Mouse (Mus musculus): ENCODE measurements around the gene Efcab7. TPM values are rescaled to one million over a fixed set of nuclear protein-coding genes. Genes with fewer than 3 reads are reported as not detected.

The Efcab7 gene
- total RNA-seq (2014; rRNA removed; ENCODE audit: low replicate concordance), result 3.7 TPM in 1 of 2 replicates, not detected in the other
- polyA plus RNA-seq (2015; fragmentation: Nextera tagmentation; extraction: Ambion mirVana), result 5.9 and 6.1 TPM in 2 replicates

DNA sequence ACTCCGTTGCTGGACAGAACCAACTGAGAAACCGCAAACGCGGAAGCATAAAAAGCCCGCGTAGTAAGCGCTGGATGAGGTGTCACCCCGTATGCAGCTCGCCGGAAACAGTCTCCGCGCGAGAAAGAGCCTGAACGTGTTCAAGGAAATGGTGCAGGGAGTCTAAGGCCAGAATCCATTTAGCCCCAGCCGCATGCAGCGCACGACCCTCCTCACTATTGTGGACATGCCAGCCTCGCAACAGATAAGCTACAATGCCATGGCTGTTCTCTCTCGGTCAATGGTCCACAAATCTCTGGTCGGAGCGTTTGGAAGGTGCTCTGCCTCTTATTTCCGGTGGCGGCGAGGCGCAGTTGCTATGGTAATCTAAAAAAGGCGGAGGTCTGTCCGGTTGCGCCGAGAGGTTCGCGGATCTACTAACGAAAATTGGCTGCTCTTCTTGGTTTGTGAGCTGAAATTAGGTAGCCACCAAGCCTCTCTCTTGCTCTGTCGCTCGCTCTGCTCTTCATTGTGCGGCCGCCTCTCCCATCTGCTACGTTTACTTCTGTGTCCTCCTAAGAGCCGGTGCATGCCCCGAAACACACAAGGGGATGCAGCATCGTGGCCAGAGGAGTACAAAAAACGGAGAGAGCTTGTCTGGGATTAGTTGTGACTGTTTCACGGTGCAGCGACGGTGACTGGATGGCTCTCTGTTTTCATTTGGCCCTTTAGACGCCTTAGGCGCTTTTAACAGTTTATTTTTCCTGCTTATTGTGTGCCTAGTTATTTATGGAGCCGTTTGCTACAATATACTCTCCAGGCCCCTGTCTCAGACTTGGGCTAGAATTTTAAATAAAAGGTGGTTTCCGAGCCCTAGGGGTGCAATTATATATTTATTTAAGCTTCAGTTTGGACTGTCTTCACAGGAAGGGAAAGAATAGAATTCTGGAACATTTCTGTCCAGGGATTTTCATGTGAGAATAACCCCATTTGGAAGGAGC, at the start of gene Efcab7:
Gene Efcab7, plus strand, starts transcription at position 105 of the 980 bp plus-strand sequence.
- H3K36me3 ChIP-seq (replicated peaks; ENCODE audit: control insufficient read depth, insufficient read depth, low read length), result no peaks in the 10 kb centered on the region
- no peaks in the 10 kb centered on the region for H3K27me3 ChIP-seq (ENCODE audit: control insufficient read depth, insufficient read depth, low read length)

GRCm38 (mm10) chr4:99792365-99792764, 36.6 kb upstream of the Efcab7 start:
- Histone ChIP-seq H3K4me2 (ENCODE audit: low read depth, low read length) (no peak overlapping the region), H3K9ac (replicated peaks; ENCODE audit: low read depth, low read length) (no peak overlapping the region), H3K4me3 (ENCODE audit: low read depth, low read length) (no peak overlapping the region), H3K9me3 (replicated peaks; ENCODE audit: control insufficient read depth, low read length) (no peaks in the 10 kb centered on the region), H3K4me1 (ENCODE audit: control insufficient read depth, insufficient read depth) (no peaks in the 10 kb centered on the region), H3K27me3 (ENCODE audit: control insufficient read depth, insufficient read depth, low read length) (no peaks in the 10 kb centered on the region), H3K27ac (ENCODE audit: low read depth) (no peak overlapping the region), H3K36me3 (replicated peaks; ENCODE audit: control insufficient read depth, insufficient read depth, low read length) (no peaks in the 10 kb centered on the region)
- no peak for ATAC-seq (ENCODE audit: insufficient read depth, low read depth)
- TF ChIP-seq CTCF (IDR thresholded peaks at IDR 0.05; ENCODE audit: low read depth) (no peak), EP300 (IDR thresholded peaks at IDR 0.05; ENCODE audit: low read depth) (no peak)
- 84% methylated on average over 6 of the region's 6 CpGs for WGBS
- no peak for DNase-seq (ENCODE audit: low spot score)

More for the DNA sequence above, at the start of gene Efcab7:
- H3K4me1 ChIP-seq (ENCODE audit: control insufficient read depth, insufficient read depth), result peaks cover 12% of the 10 kb centered on the region; the same call in 1 of the 2 replicates
- peak within 1 kb of the TSS; percentile 68 for H3K4me2 ChIP-seq (ENCODE audit: low read depth, low read length)
- peak within 1 kb of the TSS; percentile 61 for H3K9ac ChIP-seq (replicated peaks; ENCODE audit: low read depth, low read length)
- peak; percentile 69 for DNase-seq (ENCODE audit: low spot score)
- peak within 1 kb of the TSS; percentile 40 for H3K27ac ChIP-seq (ENCODE audit: low read depth)
- under 1% methylated on average over 48 of the region's 48 CpGs for WGBS
- ATAC-seq (ENCODE audit: insufficient read depth, low read depth), result peak; percentile 84
- peak within 1 kb of the TSS; percentile 70 for H3K4me3 ChIP-seq (ENCODE audit: low read depth, low read length)
- H3K9me3 ChIP-seq (replicated peaks; ENCODE audit: control insufficient read depth, low read length), result no peaks in the 10 kb centered on the region
- no peak for TF ChIP-seq CTCF (IDR thresholded peaks at IDR 0.05; ENCODE audit: low read depth)
- no peak for TF ChIP-seq EP300 (IDR thresholded peaks at IDR 0.05; ENCODE audit: low read depth)

DNA sequence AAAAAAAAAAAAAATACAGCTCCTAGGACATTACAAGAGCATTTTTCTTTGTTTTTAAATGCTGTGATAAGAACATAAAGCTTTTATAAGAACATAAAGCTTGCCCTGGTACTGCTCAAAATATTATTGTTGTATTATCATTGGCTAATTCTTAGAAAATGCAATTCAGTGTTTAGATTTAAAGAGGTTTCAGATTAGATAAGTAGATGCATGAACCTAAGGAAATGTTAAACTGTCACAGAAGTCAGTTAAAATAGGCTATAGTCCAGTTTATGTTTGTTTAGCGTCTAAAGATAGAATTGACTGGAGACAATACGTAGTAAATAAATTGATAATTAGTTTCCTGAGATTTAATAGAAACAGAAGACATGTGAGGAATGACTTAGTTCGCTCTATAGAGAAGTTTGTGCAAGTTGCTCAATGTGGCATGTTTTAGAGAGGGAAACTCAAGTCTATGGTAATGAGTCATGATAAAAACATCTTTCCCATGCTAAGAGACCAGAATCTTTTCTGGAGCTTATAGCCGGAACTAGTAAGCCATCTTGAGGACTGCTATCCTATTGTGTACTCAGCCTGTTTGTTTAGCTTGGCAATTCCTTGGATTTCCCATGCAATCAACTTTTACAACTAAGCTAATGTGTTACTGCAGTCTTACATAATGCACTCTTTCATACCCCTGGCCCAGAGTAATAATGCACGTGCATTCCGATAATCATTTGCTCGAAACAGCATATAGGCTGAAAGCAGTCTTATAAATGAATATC, 12.1 kb upstream of the Efcab7 start:
- no peak overlapping the region for H3K4me3 ChIP-seq (ENCODE audit: low read depth, low read length)
- no peak for ATAC-seq (ENCODE audit: insufficient read depth, low read depth)
- no peaks in the 10 kb centered on the region for H3K27me3 ChIP-seq (ENCODE audit: control insufficient read depth, insufficient read depth, low read length)
- H3K9ac ChIP-seq (replicated peaks; ENCODE audit: low read depth, low read length), result no peak overlapping the region
- peak; percentile 16 for DNase-seq (ENCODE audit: low spot score)
- H3K36me3 ChIP-seq (replicated peaks; ENCODE audit: control insufficient read depth, insufficient read depth, low read length), result no peaks in the 10 kb centered on the region
- 71% methylated on average over 7 of the region's 7 CpGs for WGBS
- H3K4me1 ChIP-seq (ENCODE audit: control insufficient read depth, insufficient read depth), result no peaks in the 10 kb centered on the region
- H3K9me3 ChIP-seq (replicated peaks; ENCODE audit: control insufficient read depth, low read length), result no peaks in the 10 kb centered on the region
- H3K27ac ChIP-seq (ENCODE audit: low read depth), result no peak overlapping the region
- TF ChIP-seq CTCF (IDR thresholded peaks at IDR 0.05; ENCODE audit: low read depth) (no peak), EP300 (IDR thresholded peaks at IDR 0.05; ENCODE audit: low read depth) (no peak)
- H3K4me2 ChIP-seq (ENCODE audit: low read depth, low read length), result no peak overlapping the region

DNA sequence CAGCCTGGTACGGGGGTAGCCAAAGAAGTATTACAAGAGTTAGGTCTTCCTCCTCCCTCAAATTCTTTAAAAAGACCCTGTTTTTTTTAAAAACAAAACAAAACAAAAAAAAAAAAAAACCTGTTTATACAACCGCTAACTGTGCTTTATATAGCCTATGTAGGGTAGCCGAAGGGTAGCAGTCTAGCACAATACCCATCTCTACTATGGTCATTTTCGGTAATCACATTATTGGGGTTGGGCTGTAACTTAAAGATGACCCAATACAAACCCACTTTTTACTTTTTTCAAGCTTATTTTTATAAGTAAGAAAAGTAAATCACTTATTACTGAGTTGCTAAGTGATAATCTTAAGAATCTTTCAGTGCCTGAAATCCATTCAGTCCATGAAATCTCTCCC, 661 bp upstream of the Efcab7 start:
- DNase-seq (ENCODE audit: low spot score), result no peak
- Histone ChIP-seq H3K4me3 (ENCODE audit: low read depth, low read length) (peak overlapping the region; percentile 70), H3K9ac (replicated peaks; ENCODE audit: low read depth, low read length) (no peak overlapping the region), H3K27ac (ENCODE audit: low read depth) (no peak overlapping the region), H3K36me3 (replicated peaks; ENCODE audit: control insufficient read depth, insufficient read depth, low read length) (no peaks in the 10 kb centered on the region), H3K4me1 (ENCODE audit: control insufficient read depth, insufficient read depth) (peaks cover 12% of the 10 kb centered on the region; the same call in 1 of the 2 replicates), H3K9me3 (replicated peaks; ENCODE audit: control insufficient read depth, low read length) (no peaks in the 10 kb centered on the region), H3K27me3 (ENCODE audit: control insufficient read depth, insufficient read depth, low read length) (no peaks in the 10 kb centered on the region), H3K4me2 (ENCODE audit: low read depth, low read length) (peak overlapping the region; percentile 68)
- TF ChIP-seq EP300 (IDR thresholded peaks at IDR 0.05; ENCODE audit: low read depth), result no peak
- no peak for TF ChIP-seq CTCF (IDR thresholded peaks at IDR 0.05; ENCODE audit: low read depth)
- ATAC-seq (ENCODE audit: insufficient read depth, low read depth), result no peak
- 57% methylated on average over 4 of the region's 4 CpGs for WGBS

DNA sequence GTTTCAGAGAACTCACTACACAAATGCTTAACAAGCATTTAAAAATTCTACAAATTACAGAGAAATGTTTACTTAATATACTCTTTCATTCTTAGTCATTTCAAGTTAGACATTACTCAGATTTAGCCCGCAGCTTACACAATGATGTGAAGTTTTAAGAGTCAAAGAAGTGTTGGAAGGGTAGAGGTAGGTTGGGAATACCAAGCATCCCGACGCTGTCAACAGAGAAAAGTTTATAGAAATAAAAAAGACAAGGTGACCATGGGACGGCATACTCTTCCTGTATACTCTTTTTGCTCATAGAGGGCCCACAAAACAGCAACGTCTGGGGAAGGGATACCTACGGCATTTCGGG, 282 bp upstream of the Efcab7 start:
- Histone ChIP-seq H3K9me3 (replicated peaks; ENCODE audit: control insufficient read depth, low read length) (no peaks in the 10 kb centered on the region), H3K27ac (ENCODE audit: low read depth) (no peak overlapping the region), H3K36me3 (replicated peaks; ENCODE audit: control insufficient read depth, insufficient read depth, low read length) (no peaks in the 10 kb centered on the region), H3K4me1 (ENCODE audit: control insufficient read depth, insufficient read depth) (peaks cover 12% of the 10 kb centered on the region; the same call in 1 of the 2 replicates), H3K4me2 (ENCODE audit: low read depth, low read length) (peak overlapping the region; percentile 68), H3K9ac (replicated peaks; ENCODE audit: low read depth, low read length) (peak overlapping the region; percentile 61), H3K27me3 (ENCODE audit: control insufficient read depth, insufficient read depth, low read length) (no peaks in the 10 kb centered on the region), H3K4me3 (ENCODE audit: low read depth, low read length) (peak overlapping the region; percentile 70)
- no peak for TF ChIP-seq EP300 (IDR thresholded peaks at IDR 0.05; ENCODE audit: low read depth)
- TF ChIP-seq CTCF (IDR thresholded peaks at IDR 0.05; ENCODE audit: low read depth), result no peak
- WGBS, result under 1% methylated on average over 7 of the region's 7 CpGs
- ATAC-seq (ENCODE audit: insufficient read depth, low read depth) (peak; percentile 8; the same call in 1 of the 2 replicates), DNase-seq (ENCODE audit: low spot score) (peak; percentile 5)
